Mouse (Mus musculus): ENCODE results near the gene Adcy7.

DNA sequence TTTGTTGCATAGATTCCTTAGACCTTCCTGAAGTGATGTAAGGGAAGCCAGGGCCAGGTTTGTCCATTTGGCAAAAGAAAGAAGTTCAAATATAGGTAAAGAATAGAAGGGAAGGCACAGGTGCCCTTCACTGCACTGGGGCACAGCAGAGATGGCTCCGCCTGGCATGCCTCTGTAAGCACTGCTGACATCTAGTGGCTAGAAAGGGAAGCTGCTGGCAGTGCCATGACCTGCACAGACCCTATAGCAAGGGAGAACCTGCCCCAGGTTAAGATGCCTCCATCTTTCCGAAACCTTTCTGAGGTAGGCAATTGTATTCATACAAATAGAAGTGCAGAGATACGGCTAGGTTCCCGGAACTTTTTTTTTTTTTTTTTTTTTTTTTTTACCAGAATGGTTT lies 27.9 kb upstream of the Adcy7 start:
- peak; percentile 89 for TF ChIP-seq CTCF (IDR thresholded peaks at IDR 0.05; ENCODE audit: low read depth)
- TF ChIP-seq EP300 (optimal IDR thresholded peaks at IDR 0.05): no peak

Data from stomach, postnatal 0 days (tissue).